Mouse (Mus musculus) liver, embryonic 14.5 days (tissue): ENCODE measurements at regions not wholly inside any gene's neighbourhood (a gene's known extent, or its start where the extent isn't known, plus 50 kb on each side); places are given as distances from the start of the nearest gene placed in this dataset.

Experiments used
- CTCF ChIP-seq: IDR thresholded peaks from 2 replicates; pipeline ENCODE4 v1.5.1; 2016; ENCODE audit warnings: antibody characterized with exemption, low read depth, control low read depth
- EP300 ChIP-seq: IDR thresholded peaks from 2 replicates; pipeline ENCODE4 v1.6.1; 2016; ENCODE audit warnings: antibody characterized with exemption, low read depth

DNA sequence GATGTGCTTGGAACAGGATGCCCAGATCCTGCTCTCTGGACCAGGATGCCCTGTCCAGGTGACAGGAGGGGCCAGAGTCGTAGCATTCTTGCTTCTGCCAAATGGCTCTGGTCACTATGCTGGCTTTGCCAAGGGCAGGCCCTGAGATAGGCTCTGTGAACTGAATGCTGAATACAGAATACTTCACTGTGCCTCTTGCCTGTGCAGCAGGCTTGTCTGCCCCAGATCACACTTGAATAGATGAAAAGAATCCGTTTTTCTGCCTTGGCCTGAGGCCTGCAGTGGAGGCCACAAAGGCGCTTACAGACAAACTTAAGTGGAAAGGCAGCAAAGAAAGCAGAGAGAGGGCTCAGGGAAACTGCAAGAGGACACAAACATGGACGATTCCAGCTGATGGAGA lies 99.7 kb upstream of the Arhgap32 start:
- TF ChIP-seq CTCF (no peak), EP300 (no peak)
